Mouse (Mus musculus): ENCODE results near the gene Ptbp1. TPM values are rescaled to one million over a fixed set of nuclear protein-coding genes. Genes with fewer than 3 reads are reported as not detected.

The Ptbp1 gene
- polyA plus RNA-seq, 1 experiment = 67.9 TPM

- Histone ChIP-seq H3K9me3 (ENCODE audit: control insufficient read depth, low read length) (no peaks in the 10 kb centered on the region), H3K27me3 (ENCODE audit: control insufficient read depth) (no peaks in the 10 kb centered on the region; the same call in none of the 2 replicates), H3K4me1 (ENCODE audit: control insufficient read depth) (peaks cover 17% of the 10 kb centered on the region), H3K36me3 (ENCODE audit: control insufficient read depth) (no peaks in the 10 kb centered on the region), H3K4me3 (replicated peaks) (no peak overlapping the region)
- TF ChIP-seq GATA1 (IDR thresholded peaks at IDR 0.05; ENCODE audit: low read length) (no peak), TAL1 (IDR thresholded peaks at IDR 0.05; ENCODE audit: low read length) (no peak)
Measured at GRCm38 (mm10) chr10:79824413-79824812, 29.8 kb upstream of the Ptbp1 start.

GRCm38 (mm10) chr10:79831583-79831982 is 22.6 kb upstream of the Ptbp1 start:
- Histone ChIP-seq H3K27me3 (ENCODE audit: control insufficient read depth) (no peaks in the 10 kb centered on the region; the same call in none of the 2 replicates), H3K4me1 (ENCODE audit: control insufficient read depth) (peaks cover 3% of the 10 kb centered on the region; the same call in 1 of the 2 replicates), H3K4me3 (replicated peaks) (no peak overlapping the region), H3K36me3 (ENCODE audit: control insufficient read depth) (no peaks in the 10 kb centered on the region), H3K9me3 (ENCODE audit: control insufficient read depth, low read length) (no peaks in the 10 kb centered on the region)
- 0 out of 3 replicates have a peak, but pooled peaks have one; percentile 21 for TF ChIP-seq TAL1 (IDR thresholded peaks at IDR 0.05; ENCODE audit: low read length)
- no peak for TF ChIP-seq GATA1 (IDR thresholded peaks at IDR 0.05; ENCODE audit: low read length)

- H3K4me1 ChIP-seq (ENCODE audit: control insufficient read depth) = peaks cover 3% of the 10 kb centered on the region; the same call in 1 of the 2 replicates
- no peak for TF ChIP-seq GATA1 (IDR thresholded peaks at IDR 0.05; ENCODE audit: low read length)
- no peak for TF ChIP-seq TAL1 (IDR thresholded peaks at IDR 0.05; ENCODE audit: low read length)
- no peaks in the 10 kb centered on the region; the same call in none of the 2 replicates for H3K27me3 ChIP-seq (ENCODE audit: control insufficient read depth)
- H3K36me3 ChIP-seq (ENCODE audit: control insufficient read depth) = no peaks in the 10 kb centered on the region
- no peak overlapping the region for H3K4me3 ChIP-seq (replicated peaks)
- no peaks in the 10 kb centered on the region; the same call in 1 of the 2 replicates for H3K9me3 ChIP-seq (ENCODE audit: control insufficient read depth, low read length)
Measured at GRCm38 (mm10) chr10:79832026-79832785, 22.0 kb upstream of the Ptbp1 start.

GRCm38 (mm10) chr10:79832786-79833181 is 21.4 kb upstream of the Ptbp1 start:
- Histone ChIP-seq H3K4me3 (replicated peaks) (no peak overlapping the region), H3K4me1 (ENCODE audit: control insufficient read depth) (peaks cover 3% of the 10 kb centered on the region; the same call in 1 of the 2 replicates)
- no peak for TF ChIP-seq GATA1 (IDR thresholded peaks at IDR 0.05; ENCODE audit: low read length)
- no peak for TF ChIP-seq TAL1 (IDR thresholded peaks at IDR 0.05; ENCODE audit: low read length)

GRCm38 (mm10) chr10:79834769-79835398 is 19.3 kb upstream of the Ptbp1 start:
- Histone ChIP-seq H3K27me3 (ENCODE audit: control insufficient read depth) (peaks cover under 1% of the 10 kb centered on the region), H3K9me3 (ENCODE audit: control insufficient read depth, low read length) (no peaks in the 10 kb centered on the region; the same call in 1 of the 2 replicates), H3K4me1 (ENCODE audit: control insufficient read depth) (peaks cover 3% of the 10 kb centered on the region; the same call in 1 of the 2 replicates), H3K4me3 (replicated peaks) (no peak overlapping the region), H3K36me3 (ENCODE audit: control insufficient read depth) (no peaks in the 10 kb centered on the region)
- no peak for TF ChIP-seq GATA1 (IDR thresholded peaks at IDR 0.05; ENCODE audit: low read length)
- no peak for TF ChIP-seq TAL1 (IDR thresholded peaks at IDR 0.05; ENCODE audit: low read length)

More at GRCm38 (mm10) chr10:79832786-79833181, 21.4 kb upstream of the Ptbp1 start:
- Histone ChIP-seq H3K27me3 (ENCODE audit: control insufficient read depth) (no peaks in the 10 kb centered on the region; the same call in none of the 2 replicates), H3K9me3 (ENCODE audit: control insufficient read depth, low read length) (no peaks in the 10 kb centered on the region; the same call in 1 of the 2 replicates), H3K36me3 (ENCODE audit: control insufficient read depth) (no peaks in the 10 kb centered on the region)

- Histone ChIP-seq H3K36me3 (ENCODE audit: control insufficient read depth) (no peaks in the 10 kb centered on the region), H3K27me3 (ENCODE audit: control insufficient read depth) (peaks cover 13% of the 10 kb centered on the region), H3K4me1 (ENCODE audit: control insufficient read depth) (peaks cover 10% of the 10 kb centered on the region), H3K4me3 (replicated peaks) (no peak overlapping the region), H3K9me3 (ENCODE audit: control insufficient read depth, low read length) (no peaks in the 10 kb centered on the region; the same call in 1 of the 2 replicates)
- TF ChIP-seq TAL1 (IDR thresholded peaks at IDR 0.05; ENCODE audit: low read length) (no peak), GATA1 (IDR thresholded peaks at IDR 0.05; ENCODE audit: low read length) (no peak)
Measured at GRCm38 (mm10) chr10:79836918-79837317, 17.3 kb upstream of the Ptbp1 start.

- no peaks in the 10 kb centered on the region for H3K36me3 ChIP-seq (ENCODE audit: control insufficient read depth)
- H3K4me3 ChIP-seq (replicated peaks) = no peak overlapping the region
- H3K9me3 ChIP-seq (ENCODE audit: control insufficient read depth, low read length) = no peaks in the 10 kb centered on the region; the same call in 1 of the 2 replicates
- H3K27me3 ChIP-seq (ENCODE audit: control insufficient read depth) = peaks cover 13% of the 10 kb centered on the region
- TF ChIP-seq TAL1 (IDR thresholded peaks at IDR 0.05; ENCODE audit: low read length) = no peak
- TF ChIP-seq GATA1 (IDR thresholded peaks at IDR 0.05; ENCODE audit: low read length) = no peak
- H3K4me1 ChIP-seq (ENCODE audit: control insufficient read depth) = peaks cover 10% of the 10 kb centered on the region
Measured at GRCm38 (mm10) chr10:79838151-79838550, 16.1 kb upstream of the Ptbp1 start.

GRCm38 (mm10) chr10:79840091-79840490 is 14.1 kb upstream of the Ptbp1 start:
- H3K4me1 ChIP-seq (ENCODE audit: control insufficient read depth) = peaks cover 8% of the 10 kb centered on the region
- H3K4me3 ChIP-seq (replicated peaks) = no peak overlapping the region
- H3K9me3 ChIP-seq (ENCODE audit: control insufficient read depth, low read length) = no peaks in the 10 kb centered on the region; the same call in 1 of the 2 replicates
- H3K36me3 ChIP-seq (ENCODE audit: control insufficient read depth) = no peaks in the 10 kb centered on the region
- peaks cover 13% of the 10 kb centered on the region for H3K27me3 ChIP-seq (ENCODE audit: control insufficient read depth)
- TF ChIP-seq GATA1 (IDR thresholded peaks at IDR 0.05; ENCODE audit: low read length) (no peak), TAL1 (IDR thresholded peaks at IDR 0.05; ENCODE audit: low read length) (no peak)

Measured in erythroblast, embryonic 14.5 days (primary cell).